Mouse (Mus musculus) heart, adult 2 months (tissue): ENCODE data around the gene Gnl1.
"Not testable (repeated sequence)": the region's sequence is repeated elsewhere in the genome, so short reads cannot be mapped to it uniquely, and the experiment has no call there.

Source experiments
- CTCF ChIP-seq: fragments of 200-600 bp; IDR thresholded peaks from 2 replicates; pipeline ENCODE4 v1.8.1; 2022; ENCODE audit warnings: antibody characterized with exemption, mild to moderate bottlenecking, moderate library complexity
- EP300 ChIP-seq: fragments of 200-500 bp; IDR thresholded peaks from 2 replicates; pipeline ENCODE4 v1.6.1; 2011; ENCODE audit warnings: low read depth, low read length, control low read depth; ENCODE audit not compliant: insufficient read depth
- POLR2A ChIP-seq: fragments of 200-500 bp; IDR thresholded peaks from 2 replicates; pipeline ENCODE4 v1.6.1; 2011; ENCODE audit warnings: mild to moderate bottlenecking, low read depth, low read length, control low read depth; ENCODE audit not compliant: insufficient read depth

DNA sequence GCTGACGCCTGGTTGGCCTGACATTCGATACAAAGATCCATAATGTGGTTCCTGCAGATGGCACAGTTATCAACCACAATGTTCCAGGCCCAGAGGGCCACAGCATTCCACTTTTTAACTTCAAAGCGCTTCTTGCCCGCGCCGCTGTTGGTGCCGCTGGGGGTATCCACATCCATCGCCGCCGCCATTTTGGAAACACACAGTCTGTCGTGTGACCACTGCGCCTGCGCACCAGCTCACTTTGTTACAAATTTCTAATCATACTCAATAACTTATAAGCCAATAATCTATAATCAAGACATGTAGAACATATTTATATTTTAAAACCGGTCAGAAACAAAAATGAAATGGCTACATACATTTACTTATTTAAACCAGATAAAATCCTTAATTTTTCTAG is 43.9 kb upstream of the Gnl1 start:
- not testable (repeated sequence) for TF ChIP-seq CTCF, EP300, POLR2A
